22 mouse cellular contexts compared by ENCODE assay signal in genomic region chr19:50994471-50994870, GRCm38 (mm10).
DNase-seq lines count a peak whose midpoint lies in the region; ATAC-seq and TF ChIP-seq lines count a peak whose summit lies in the region.
"Had no signal": no experiment of that assay in that cellular context is flagged by ENCODE, and none has a peak within 500 bp of the region (broad histone marks: within the 10 kb centered on the region; RNA-seq: fewer than 3 reads in every experiment).

No protein-coding gene starts in this region.

- no peaks in the 10 kb centered on the region for H3K27me3 ChIP-seq in lung, postnatal 0 days (replicated peaks; ENCODE audit: insufficient read depth, low read length)
- no peaks in the 10 kb centered on the region for H3K27me3 ChIP-seq in hindbrain, embryonic 11.5 days (ENCODE audit: control insufficient read depth, insufficient read depth, low read length)
- no peaks in the 10 kb centered on the region for H3K27me3 ChIP-seq in midbrain, embryonic 16.5 days (ENCODE audit: control insufficient read depth, insufficient read depth, low read depth, low read length)
- H3K27me3 ChIP-seq: CH12.LX had no signal

- peak; percentile 48 for DNase-seq in lung, postnatal 0 days (ENCODE audit: low spot score)
- DNase-seq in lung, postnatal 10 days, result no peak
- peak; percentile 85 for DNase-seq in fat pad, adult 2 months (ENCODE audit: extremely low read depth, low read depth, low spot score)
- peak; percentile 8 for DNase-seq in fibroblast of lung, adult 2 months (ENCODE audit: low read depth)
- DNase-seq in gonadal fat pad, adult 2 months (ENCODE audit: low read depth), result peak; percentile 73
- DNase-seq in right cerebral cortex, postnatal 36 days (ENCODE audit: low spot score in 2 of 2), result no peak
- DNase-seq in hindbrain, embryonic 11.5 days (ENCODE audit: low spot score), result no peak
- DNase-seq: adrenal gland, adult 2 months; adrenal gland, adult 8-10 months; adrenal gland, postnatal 10 days; adrenal gland, postnatal 14 days; adrenal gland, postnatal 25 days; adrenal gland, postnatal 36 days; B cell, adult 2 months; cerebellum, adult 11 months; cerebellum, adult 11-12 months had no signal

- no peak for TF ChIP-seq EP300 in lung, postnatal 0 days (IDR thresholded peaks at IDR 0.05)

- no peaks in the 10 kb centered on the region for H3K36me3 ChIP-seq in lung, postnatal 0 days (ENCODE audit: insufficient read depth, low read length)
- H3K36me3 ChIP-seq in hindbrain, embryonic 11.5 days (ENCODE audit: control insufficient read depth, insufficient read depth, low read length), result no peaks in the 10 kb centered on the region
- no peaks in the 10 kb centered on the region for H3K36me3 ChIP-seq in midbrain, embryonic 16.5 days (ENCODE audit: control insufficient read depth, insufficient read depth, low read length)
- H3K36me3 ChIP-seq: G1E had no signal

- no peak overlapping the region for H3K9ac ChIP-seq in lung, postnatal 0 days (replicated peaks; ENCODE audit: low read depth)
- no peak overlapping the region for H3K9ac ChIP-seq in hindbrain, embryonic 11.5 days (ENCODE audit: low read depth, low read length)
- H3K9ac ChIP-seq in midbrain, embryonic 16.5 days (ENCODE audit: low read depth, low read length), result no peak overlapping the region

- no peak overlapping the region for H3K27ac ChIP-seq in lung, postnatal 0 days (ENCODE audit: low read length)
- H3K27ac ChIP-seq in hindbrain, embryonic 11.5 days (ENCODE audit: low read depth, low read length), result no peak overlapping the region
- no peak overlapping the region for H3K27ac ChIP-seq in midbrain, embryonic 16.5 days (ENCODE audit: low read length)

- ATAC-seq in lung, postnatal 0 days, result no peak
- no peak for ATAC-seq in hindbrain, embryonic 11.5 days (ENCODE audit: low FRiP score)
- no peak for ATAC-seq in midbrain, embryonic 16.5 days
- ATAC-seq: activated CD4-positive, CD25-positive, alpha-beta regulatory T cell, adult 4 months; CD4-positive, CD25-positive, alpha-beta regulatory T cell, adult 4 months; Patski had no signal

- no peaks in the 10 kb centered on the region for H3K9me3 ChIP-seq in lung, postnatal 0 days (ENCODE audit: low read length)
- no peaks in the 10 kb centered on the region for H3K9me3 ChIP-seq in hindbrain, embryonic 11.5 days (ENCODE audit: control insufficient read depth, low read length)
- no peaks in the 10 kb centered on the region for H3K9me3 ChIP-seq in midbrain, embryonic 16.5 days (replicated peaks; ENCODE audit: control insufficient read depth, low read length, poor library complexity, severe bottlenecking)
- H3K9me3 ChIP-seq: G1E had no signal

- no peak overlapping the region for H3K4me2 ChIP-seq in lung, postnatal 0 days (replicated peaks; ENCODE audit: low read depth, low read length)
- H3K4me2 ChIP-seq in hindbrain, embryonic 11.5 days (replicated peaks; ENCODE audit: low read depth, low read length), result no peak overlapping the region
- H3K4me2 ChIP-seq in midbrain, embryonic 16.5 days (ENCODE audit: low read length), result no peak overlapping the region

- H3K4me1 ChIP-seq in lung, postnatal 0 days (ENCODE audit: insufficient read depth, low read depth, low read length), result no peaks in the 10 kb centered on the region
- no peaks in the 10 kb centered on the region for H3K4me1 ChIP-seq in hindbrain, embryonic 11.5 days (replicated peaks; ENCODE audit: control insufficient read depth, insufficient read depth, low read length)
- no peaks in the 10 kb centered on the region for H3K4me1 ChIP-seq in midbrain, embryonic 16.5 days (ENCODE audit: control insufficient read depth, insufficient read depth, low read length)

- TF ChIP-seq CTCF in lung, postnatal 0 days (IDR thresholded peaks at IDR 0.05), result no peak

- H3K4me3 ChIP-seq in lung, postnatal 0 days (ENCODE audit: low read depth, low read length), result no peak overlapping the region
- no peak overlapping the region for H3K4me3 ChIP-seq in hindbrain, embryonic 11.5 days (ENCODE audit: low read depth, low read length)
- no peak overlapping the region for H3K4me3 ChIP-seq in midbrain, embryonic 16.5 days (ENCODE audit: low read depth, low read length)

Comparison
In these comparisons a context has a peak if more than half of its experiments do, and no peak if none do; other contexts are left out.
1. DNase-seq: peak in lung, postnatal 0 days (single experiment), fat pad, adult 2 months (single experiment), fibroblast of lung, adult 2 months (single experiment) and gonadal fat pad, adult 2 months (single experiment); none in lung, postnatal 10 days (single experiment), right cerebral cortex, postnatal 36 days (0 of 2) and hindbrain, embryonic 11.5 days (single experiment).